Mouse (Mus musculus) cerebellum, postnatal 25 days (tissue): ENCODE results near the gene Zkscan1.
A peak's percentile ranks its signal among the peaks of the same experiment; 100 is the strongest.
"Not testable (repeated sequence)": the region's sequence is repeated elsewhere in the genome, so short reads cannot be mapped to it uniquely, and the experiment has no call there.

Experiments used
- DNase-seq, 2 experiments: peaks; one replicate each; pipeline ENCODE4 v3.0.0; 2021; ENCODE audit warnings: mixed read lengths in 2 of 2

The Zkscan1 gene

GRCm38 (mm10) chr5:138084996-138085395 lies at the start of gene Zkscan1:
Gene Zkscan1, plus strand, starts transcription at chr5:138085084.
- DNase-seq = peak; percentile 78 to 84

GRCm38 (mm10) chr5:138052894-138053293 lies 32.0 kb upstream of the Zkscan1 start, which contains the start of gene Smok3c:
Gene Smok3c, plus strand, starts transcription at chr5:138053194.
- DNase-seq = not testable (repeated sequence)

GRCm38 (mm10) chr5:138073803-138074202 lies 11.1 kb upstream of the Zkscan1 start:
- no peak for DNase-seq

DNA sequence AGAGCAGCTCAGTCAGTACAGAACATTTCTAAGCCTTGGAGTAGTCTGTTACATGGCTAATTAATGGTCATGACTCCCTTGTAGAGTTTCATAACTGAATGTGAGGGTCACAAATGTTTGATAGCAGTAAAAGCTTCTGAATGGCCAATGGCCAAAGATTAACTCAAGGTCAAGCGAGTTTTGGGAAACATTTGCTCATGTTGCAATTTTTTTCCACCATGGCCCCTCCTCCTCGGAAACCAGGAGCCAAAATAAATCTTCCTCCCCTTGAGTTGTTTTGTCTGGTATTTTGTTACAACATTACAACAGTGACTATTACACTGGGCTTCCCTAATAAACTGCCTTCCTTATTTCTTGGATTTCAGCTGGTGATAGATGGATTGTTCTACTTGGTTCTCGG lies 9.2 kb upstream of the Zkscan1 start:
- DNase-seq = no peak

DNA sequence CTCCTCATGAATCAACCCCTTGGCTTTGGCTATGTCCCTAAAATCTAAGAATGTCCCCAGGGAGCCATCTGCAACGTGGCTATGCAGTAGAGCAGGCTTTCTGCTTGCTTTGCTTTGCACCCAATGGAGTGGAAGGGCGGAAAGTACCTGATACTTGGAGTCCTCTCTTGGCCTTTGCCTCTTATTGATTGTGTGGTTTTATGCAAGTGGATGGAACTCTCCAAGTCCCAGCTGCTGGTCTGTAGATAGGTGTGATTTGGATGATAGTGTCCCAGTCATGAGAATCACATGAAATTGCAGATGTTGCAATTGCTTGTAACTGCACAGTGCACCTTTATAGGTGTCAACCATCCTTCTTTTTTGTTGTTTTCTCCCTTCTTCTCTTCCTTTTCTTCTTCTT lies 8.7 kb upstream of the Zkscan1 start:
- DNase-seq = no peak

- no peak for DNase-seq
These were observed 4.4 kb upstream of the Zkscan1 start for GRCm38 (mm10) chr5:138080456-138080855.

- DNase-seq = no peak
These were observed 3.4 kb upstream of the Zkscan1 start for GRCm38 (mm10) chr5:138081446-138081845.

GRCm38 (mm10) chr5:138083318-138083900 lies 1.5 kb upstream of the Zkscan1 start:
- no peak for DNase-seq

- no peak for DNase-seq
These were observed 948 bp upstream of the Zkscan1 start for GRCm38 (mm10) chr5:138083936-138084335.

GRCm38 (mm10) chr5:138084507-138084906 lies 377 bp upstream of the Zkscan1 start:
- peak in 1 of 2 experiments; percentile 8 for DNase-seq

- DNase-seq = peak; percentile 23 to 25
These were observed 582 bp downstream of the Zkscan1 start for GRCm38 (mm10) chr5:138085421-138085911.

- DNase-seq = no peak
These were observed 2.0 kb downstream of the Zkscan1 start for GRCm38 (mm10) chr5:138086842-138087241.

- DNase-seq = no peak
These were observed 3.5 kb downstream of the Zkscan1 start for GRCm38 (mm10) chr5:138088366-138088765.

- no peak for DNase-seq
These were observed 4.2 kb downstream of the Zkscan1 start for GRCm38 (mm10) chr5:138089108-138089551.

- DNase-seq = peak in 1 of 2 experiments; percentile 28
These were observed 5.4 kb downstream of the Zkscan1 start for GRCm38 (mm10) chr5:138090271-138090670.

DNA sequence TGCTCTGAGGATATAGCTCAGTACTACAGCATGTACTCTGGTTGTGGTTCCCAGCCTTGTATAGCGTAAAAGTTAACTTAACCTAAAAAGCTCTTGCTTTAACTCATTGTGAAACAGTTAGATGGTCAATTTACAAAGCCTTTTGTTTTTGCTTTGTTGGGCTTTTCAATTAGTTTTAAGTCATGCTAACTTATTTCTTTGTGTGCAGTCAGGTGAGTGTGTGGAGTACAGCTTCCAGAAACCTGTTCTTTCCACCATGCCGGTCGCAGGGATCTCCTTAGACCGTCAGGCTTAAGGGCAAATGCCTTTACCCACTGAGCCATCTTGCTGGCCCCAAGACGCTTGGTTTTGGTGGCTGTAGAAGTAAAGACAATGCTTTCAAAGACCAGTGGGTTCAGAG lies 5.9 kb downstream of the Zkscan1 start:
- no peak for DNase-seq

DNA sequence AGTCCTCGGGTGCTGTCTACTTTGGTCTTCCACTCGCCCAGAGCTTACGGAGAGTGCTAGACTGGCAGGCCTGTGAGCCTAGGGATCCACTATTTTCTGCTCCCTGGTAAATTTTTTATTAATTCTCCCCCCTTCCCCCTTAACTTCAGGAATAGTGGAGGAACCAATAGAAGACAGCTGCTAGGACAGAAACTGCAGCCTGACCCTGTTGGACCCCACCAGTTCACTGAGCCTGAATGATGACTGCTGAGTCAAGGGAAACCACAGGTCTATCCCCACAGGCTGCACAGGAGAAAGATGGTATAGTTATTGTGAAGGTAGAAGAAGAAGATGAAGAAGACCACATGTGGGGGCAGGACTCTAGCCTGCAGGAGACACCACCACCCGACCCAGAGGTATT lies 7.9 kb downstream of the Zkscan1 start:
- no peak for DNase-seq

DNA sequence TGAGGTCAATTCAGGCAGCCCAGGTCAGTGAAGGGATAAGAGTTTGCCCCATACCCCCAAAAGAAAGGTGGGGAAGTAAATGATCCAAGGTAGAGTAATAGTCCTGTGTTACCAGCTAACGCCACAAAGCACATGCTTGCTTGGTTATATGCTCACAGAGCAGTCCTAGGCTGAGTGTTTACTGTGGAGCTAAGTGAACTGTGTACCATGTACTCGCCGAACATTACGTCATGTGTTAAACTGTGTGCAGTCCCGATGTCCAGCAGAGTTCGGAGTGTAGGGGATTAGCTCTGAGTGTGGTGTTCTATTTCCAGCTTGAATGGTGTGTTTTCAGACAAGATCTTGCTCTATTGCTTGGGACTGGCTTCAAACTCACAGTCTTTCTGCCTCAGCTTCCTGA lies 9.6 kb downstream of the Zkscan1 start:
- no peak for DNase-seq

DNA sequence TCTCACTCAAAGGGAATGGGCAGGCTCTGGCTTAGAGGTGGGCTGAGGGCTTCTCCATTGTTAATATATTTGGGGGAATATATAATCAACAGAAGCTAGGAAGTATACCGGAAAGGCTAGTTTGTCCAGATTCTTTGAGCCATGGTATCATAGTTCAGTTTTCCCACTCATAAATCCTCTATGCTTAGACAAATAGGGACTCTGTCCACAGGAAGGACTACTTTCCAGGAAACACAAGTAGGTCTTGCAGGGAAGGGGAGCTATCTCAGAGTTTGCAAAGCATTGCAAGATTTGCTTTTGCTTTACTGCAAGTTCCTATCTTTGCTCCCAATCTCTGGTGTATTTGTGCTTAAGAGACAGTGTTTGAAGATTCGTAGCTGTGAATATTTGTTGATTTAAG lies 20.1 kb downstream of the Zkscan1 start:
- no peak for DNase-seq

GRCm38 (mm10) chr5:138107130-138107529 lies 22.2 kb downstream of the Zkscan1 start:
- no peak for DNase-seq

GRCm38 (mm10) chr5:138109847-138110396 lies 25.0 kb downstream of the Zkscan1 start:
- DNase-seq = not testable (repeated sequence)

DNA sequence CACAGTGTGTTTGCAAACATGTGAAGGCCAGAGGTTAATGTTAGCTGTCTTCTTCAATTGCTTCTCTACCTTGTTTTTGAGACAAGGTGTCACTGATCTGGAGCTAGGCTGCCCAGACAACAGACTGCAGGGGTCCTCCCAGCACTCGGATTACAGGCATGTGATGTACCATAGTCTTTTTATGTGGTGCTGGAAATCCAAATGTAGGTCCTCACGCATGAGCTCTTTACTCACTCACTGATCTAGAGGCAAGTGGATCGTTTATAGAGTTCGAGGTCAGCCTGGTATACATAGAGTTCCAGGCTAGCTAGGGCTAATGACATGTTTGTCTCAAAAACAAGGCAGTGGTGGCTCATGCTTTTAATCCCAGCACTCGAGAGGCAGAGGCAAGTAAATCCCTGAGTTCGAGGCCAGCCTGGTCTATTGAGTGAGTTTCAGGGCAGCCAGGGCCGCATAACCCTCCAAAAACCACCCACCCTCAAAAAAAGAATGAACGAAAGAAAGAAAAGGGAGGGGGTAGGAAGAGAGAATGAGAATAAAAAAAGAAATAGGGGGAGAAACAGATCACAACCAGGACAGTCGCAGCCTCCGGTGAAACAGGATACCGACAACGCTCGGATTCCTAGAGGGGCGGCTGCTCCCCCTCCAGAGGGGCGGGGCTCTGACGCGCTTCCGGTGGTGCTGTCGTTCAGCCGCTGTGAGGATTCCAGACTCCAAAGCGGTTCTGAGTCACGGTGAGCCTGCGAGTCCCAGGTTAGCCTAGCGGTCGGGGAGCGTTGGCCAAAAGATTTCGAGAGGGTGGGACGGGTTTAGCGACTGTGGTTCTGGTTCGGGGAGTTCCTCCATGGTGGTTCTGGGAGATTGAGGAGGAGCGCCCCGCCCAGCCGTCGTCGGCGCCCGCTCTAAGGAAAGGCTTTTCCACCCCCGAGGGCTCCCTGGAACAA lies 31.6 kb downstream of the Zkscan1 start, which contains the start of gene Zscan21:
TSS of gene Zscan21 (plus strand) at position 649 of the 944 bp plus-strand sequence.
- DNase-seq = peak; percentile 92 to 93
